Mouse (Mus musculus) pancreas, adult 10 weeks (tissue): ENCODE results near the gene Sox15. TPM values are rescaled to one million over a fixed set of nuclear protein-coding genes. Genes with fewer than 3 reads are reported as not detected.

Source experiments
- polyA plus RNA-seq: library from polyadenylated mRNA; stranded (reverse); fragments of 350-450 nt; fragmentation: Illumina TruSeq; extraction: RNeasy Lipid Tissue Mini Kit (QIAGEN cat#74804); gene quantifications from one replicate; pipeline ENCODE4 v1.2.3, GENCODE M21; 2015; ENCODE audit warnings: low read depth, low replicate concordance; ENCODE audit not compliant: insufficient read depth

The Sox15 gene
- not detected for polyA plus RNA-seq

DNA sequence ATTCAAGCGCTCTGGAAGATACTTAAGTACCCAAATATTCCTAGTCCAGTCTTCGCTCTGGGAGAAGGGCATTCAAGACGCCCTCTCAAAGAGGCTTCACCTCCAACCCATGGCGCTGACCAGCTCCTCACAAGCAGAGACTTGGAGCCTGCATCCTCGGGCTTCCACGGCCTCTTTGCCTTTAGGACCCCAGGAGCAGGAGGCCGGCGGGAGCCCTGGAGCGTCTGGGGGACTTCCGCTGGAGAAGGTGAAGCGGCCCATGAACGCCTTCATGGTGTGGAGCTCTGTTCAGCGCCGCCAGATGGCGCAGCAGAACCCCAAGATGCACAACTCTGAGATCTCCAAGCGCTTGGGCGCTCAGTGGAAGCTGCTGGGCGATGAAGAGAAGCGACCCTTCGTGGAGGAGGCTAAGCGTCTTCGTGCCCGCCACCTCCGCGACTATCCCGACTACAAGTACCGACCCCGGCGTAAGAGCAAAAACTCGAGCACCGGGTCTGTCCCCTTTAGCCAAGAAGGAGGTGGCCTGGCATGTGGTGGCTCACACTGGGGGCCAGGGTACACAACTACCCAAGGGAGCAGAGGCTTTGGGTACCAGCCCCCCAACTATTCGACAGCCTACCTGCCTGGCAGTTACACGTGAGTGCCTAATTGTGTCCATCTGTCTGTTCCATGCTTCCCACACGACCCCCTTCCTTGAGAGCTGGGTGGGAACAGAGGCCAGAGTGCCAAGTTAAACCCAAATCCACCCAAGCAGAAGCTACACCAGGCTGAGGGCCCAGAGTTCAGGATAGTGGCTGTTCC is at the start of gene Sox15:
Gene Sox15, plus strand, starts transcription at position 51 of the 801 bp plus-strand sequence.

DNA sequence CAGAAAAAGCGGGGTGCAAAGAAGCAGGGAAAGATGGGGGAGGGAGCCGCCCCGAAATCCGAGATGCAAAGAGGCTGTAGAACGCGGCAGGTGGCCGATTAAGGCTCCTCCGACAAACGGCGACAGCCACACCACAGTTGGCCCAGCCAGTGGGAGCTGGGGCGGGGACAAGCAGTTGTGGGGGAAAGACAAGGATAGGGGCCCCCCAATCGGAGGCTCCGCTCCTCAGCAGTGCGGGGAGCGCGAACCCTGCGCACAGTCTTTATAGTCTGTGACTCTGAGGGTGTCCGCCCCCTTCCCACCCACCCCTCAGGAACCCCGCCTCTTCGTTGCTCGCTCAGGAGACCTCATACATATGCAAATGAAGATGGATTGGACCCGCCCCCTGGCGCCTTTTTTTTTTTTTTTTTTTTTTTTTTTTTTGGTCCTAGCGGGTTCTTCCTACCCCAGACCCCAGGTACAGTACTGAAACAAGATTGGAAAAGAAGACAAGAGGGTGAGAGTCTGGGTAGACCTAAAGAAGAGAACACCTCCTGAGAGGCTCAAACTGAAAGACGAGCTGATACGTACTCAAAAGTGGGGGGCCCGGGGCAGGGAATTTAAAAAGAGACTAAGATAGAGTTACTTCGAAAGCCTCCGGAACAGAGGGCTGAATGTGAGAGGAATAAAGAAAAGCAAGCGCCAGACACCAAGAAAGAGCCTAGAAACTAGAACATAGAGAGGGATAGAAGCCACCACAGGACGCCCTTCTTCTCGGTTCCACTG is 49.2 kb upstream of the Sox15 start, which contains the start of gene Atp1b2:
Gene Atp1b2, minus strand, starts transcription at position 217 of the 765 bp plus-strand sequence.

DNA sequence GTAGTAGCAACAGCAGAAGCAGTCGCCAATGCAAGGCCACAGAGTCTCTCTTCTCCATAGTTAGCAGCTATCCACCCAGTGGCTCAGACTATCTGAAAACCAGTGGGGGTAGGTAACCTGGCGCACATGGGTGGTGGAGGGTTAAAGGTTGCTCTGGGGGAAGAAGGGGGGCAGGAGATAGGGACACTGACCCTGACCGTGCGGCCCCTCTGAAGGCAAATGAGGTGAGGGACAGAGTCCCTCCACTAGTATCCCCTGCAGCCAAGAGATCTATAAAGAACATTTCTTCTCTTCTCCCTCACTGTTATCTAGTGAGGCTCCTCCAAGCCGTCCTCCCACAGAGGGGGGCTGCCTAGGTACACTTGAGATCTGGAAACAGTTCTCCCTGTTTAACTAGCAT is 37.3 kb upstream of the Sox15 start, which contains the start of gene Shbg:
Gene Shbg, minus strand, starts transcription at position 101 of the 400 bp plus-strand sequence.

DNA sequence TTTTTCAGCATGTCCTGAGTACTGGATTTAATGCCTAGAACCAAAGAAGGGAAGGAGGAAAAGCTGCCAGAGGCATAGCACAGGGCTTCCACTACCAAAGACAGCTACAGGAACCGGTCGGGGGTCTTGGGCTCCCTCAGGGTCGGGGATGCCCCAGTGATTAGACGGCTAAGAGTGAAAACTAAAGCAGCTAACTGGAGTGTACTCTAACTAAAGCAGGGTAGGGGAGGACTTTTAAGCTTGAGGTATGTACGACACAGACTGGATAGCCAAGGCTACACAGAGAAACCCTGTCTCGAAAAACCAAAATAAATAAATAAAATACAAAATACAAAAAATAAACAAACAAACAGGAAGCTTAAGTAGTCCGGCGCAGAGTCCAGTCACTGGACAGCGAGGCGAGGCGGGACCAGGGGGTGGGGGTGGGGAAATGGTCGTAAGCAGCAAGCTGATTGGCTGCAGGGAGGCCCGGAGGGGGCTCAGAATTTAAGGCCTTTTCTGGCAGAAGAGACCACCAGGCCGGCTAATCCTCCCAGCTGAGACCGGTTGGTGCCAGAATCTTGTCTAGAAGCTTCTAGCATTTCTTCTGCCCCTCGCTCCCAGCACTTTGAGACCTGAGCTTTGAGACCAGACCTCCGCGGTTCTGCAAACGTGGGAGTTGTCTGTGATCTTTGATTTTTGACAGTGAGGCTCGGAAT is 33.4 kb upstream of the Sox15 start, which contains the start of gene Sat2:
Gene Sat2, plus strand, starts transcription at position 454 of the 698 bp plus-strand sequence.

DNA sequence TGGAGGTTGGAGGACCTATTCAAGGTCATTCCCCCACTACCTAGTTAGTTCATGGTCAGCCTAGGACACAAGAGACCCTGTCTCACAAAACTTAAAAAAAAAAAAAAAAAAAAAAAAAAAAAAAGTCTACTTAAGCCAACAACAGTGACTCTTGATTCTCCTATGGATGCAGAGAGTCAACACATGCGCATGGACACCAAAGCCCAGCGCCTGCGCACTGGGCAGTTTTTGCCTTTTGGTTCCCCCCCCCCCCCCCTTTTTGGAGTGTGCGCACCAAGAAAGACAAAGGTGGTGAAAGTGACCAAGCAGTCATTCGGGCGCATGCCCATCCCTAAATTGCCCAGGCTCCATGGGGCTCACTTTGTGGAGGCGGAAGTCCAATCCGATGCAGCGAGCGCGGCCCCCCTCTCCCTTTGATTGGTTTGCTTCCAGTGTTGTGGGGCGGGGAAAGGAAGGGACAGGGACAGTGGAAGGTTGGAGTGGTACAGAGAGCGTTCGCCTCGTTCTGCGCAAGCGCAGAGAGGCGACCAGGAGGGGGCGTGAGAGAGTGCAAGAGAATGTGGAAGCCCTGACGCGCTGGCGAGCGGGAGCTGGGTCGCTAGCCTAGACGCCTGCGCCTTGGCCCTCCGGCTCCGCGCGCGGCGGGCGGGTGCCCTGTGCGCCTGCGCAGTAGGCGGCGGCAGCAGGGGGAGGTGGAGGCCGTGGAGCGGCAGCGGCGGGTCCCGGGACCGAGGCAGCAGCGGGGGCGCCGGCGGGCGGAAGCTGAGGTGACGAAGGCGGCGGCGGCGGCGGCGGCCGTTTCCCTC is 22.6 kb upstream of the Sox15 start, which contains the start of gene Fxr2:
Gene Fxr2, plus strand, starts transcription at position 707 of the 806 bp plus-strand sequence.

DNA sequence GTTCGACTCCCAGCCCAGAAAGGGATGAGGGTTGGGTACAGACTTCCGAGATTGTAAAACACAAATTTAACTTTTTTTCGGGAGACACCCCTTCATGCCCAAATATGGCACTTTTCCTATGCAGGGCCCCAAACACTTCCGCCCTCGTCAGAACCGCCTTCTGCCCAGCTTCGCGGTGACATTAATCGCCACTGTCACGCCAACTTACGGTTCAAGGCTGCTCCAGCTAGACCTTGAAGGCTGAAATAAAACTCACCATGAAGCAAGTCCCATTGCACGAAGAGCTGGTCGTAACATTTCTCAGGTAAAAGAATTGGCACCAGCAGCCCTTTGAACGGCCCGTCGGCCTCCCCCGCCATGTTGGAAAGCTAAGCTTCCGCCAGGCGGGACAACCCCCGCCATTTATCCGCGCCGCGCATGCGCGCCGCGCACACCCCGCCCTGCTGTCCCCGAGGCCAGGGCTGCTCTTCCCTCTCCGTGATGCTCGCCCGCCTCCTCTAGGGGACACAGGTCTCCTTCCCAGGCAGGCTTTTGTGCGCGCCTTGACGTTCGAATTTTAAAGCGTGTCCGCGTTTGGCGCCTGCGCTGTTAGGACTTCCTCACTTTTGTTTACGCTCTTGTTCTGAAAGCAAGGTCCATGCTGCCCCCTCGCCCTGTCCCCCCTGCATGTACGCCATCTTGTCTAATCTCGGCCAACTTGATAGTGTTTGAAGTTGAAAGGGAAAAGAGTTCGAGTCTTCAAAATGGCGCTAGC is 7.3 kb downstream of the Sox15 start, which contains the start of gene Mpdu1:
Gene Mpdu1, minus strand, starts transcription at position 430 of the 754 bp plus-strand sequence.

DNA sequence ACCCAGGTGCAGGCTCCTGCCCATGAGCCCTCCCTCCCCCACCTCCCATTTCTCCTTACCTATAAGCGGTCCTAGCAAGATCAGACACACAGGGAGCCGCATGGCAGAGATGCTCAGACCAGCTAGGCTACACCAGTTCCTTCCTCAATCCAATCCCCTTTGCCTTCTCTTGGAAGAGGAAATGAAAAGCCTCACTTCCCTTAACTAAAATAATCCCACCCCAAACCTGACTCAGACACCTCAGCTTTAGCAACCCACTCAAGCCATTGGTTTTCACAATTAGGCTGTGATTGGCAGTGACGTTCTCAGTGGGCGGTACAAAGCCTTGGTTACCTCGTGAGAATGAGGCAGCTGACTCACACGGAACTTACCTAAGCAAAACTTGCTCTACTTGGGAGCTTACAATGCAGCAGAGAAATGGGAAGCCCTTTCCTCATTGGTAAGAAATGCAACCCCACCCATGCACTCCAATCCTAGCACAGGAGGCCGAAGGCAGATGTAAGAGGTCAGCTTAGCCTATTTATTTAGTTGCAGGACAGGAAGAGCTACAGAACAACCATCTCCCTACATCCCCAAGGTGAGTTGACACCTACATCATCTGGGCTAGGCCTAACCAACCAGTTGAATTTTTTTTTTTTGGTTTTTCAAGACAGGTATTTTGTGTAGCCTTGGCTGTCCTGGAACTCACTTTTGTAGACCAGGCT is 11.0 kb downstream of the Sox15 start, which contains the start of gene Cd68:
Gene Cd68, minus strand, starts transcription at position 193 of the 704 bp plus-strand sequence.

DNA sequence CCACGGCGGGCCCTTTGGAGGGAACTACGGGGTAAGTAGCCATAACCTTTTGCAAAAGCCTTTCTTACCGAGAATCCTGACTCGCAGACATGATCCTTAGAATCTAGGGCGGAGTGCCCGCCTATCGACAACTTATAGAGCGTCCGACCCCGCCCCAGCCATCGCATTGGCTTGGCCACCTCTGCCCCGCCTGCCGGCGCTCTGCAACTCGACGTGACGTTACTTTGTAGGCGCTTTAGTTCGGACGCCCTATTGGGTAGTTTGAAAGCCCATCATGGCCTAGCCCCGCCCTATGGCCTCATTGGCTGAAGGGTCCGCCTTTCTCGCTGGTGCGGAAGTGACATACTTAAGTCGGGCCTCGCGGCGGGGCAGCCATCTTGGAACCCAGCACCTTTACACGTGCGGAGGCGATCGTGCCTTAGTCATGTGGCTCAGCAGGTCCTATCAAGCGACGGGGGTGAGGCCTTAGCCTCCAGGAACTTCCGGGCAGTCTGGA is 17.1 kb downstream of the Sox15 start, which contains the start of gene Eif4a1:
Gene Eif4a1, minus strand, starts transcription at position 213 of the 496 bp plus-strand sequence.

DNA sequence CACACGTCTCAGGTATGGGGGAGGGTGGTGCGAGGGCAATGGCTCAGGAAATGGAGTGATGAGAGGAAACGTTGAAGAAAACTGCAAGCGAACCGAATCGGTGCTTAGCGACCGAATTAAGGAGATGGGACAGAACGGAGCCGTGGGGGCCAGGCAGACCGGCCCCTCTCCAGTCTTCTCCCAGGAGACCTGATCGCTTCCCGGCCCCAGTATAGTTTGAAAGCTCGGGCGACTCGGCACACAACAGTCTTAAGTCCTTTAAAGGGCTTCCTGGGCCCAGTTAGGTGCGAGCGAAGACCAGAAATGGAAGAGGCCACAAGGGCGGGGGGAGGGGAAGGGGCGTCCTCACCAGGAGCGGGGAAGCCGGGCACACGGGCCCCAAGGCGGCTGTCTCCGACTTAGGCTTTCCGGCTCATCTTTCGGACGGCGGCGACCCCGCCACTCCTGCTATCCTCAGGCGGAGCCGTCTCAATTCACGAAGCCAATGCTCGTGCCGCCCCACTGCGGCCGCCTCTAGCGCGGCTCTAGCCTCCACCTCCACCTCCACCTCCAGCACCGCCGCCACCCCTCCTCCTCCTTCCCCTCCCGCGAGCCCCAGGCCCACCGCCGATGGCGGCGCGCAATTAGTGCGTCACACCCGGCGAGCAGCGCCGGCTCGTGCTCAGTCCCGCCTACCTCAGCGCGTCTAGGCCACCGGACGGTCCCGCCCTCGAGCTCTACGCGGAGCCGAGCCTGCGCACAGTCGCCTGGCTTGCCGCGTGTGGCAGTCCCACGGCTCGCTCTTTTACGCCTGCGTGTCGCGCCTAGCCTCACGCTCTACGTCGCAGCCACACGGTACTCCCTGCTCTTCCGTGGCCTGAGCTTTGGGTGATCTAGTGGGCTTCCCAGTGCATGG is 26.4 kb downstream of the Sox15 start, which contains the start of gene Senp3:
Gene Senp3, minus strand, starts transcription at position 771 of the 895 bp plus-strand sequence.

DNA sequence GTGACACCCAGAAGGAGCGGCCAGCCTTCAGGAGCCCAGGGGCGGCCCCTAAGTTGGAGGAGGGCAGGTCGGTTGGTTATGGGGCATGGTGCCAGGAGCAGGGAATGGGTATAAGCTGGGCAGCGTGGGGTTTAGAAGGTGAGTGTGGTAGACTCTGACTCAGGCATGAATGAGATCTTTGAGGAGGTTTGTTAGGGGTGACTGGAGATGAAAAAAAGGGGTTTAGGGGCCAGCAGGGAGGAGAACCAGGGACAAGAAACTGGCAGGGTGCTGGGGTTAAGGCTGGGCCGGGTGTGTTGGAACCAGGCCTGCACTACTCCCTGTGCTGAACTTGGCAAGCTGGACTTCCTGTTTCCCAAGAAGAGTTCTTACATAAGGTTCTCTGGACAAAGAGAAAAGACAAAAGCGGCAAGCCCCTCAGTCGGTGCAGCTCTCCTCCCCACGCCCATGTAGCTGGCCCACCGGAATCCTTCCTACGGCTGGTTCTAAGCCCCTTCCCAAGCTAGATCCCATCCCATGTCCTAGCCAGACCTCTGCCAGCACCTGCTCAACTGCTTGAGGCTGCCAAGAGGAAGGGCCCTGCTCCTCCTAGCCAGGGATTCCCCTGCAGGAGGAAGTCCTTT is 30.5 kb downstream of the Sox15 start, which contains the start of gene Tnfsf13:
Gene Tnfsf13, minus strand, starts transcription at position 259 of the 623 bp plus-strand sequence.

DNA sequence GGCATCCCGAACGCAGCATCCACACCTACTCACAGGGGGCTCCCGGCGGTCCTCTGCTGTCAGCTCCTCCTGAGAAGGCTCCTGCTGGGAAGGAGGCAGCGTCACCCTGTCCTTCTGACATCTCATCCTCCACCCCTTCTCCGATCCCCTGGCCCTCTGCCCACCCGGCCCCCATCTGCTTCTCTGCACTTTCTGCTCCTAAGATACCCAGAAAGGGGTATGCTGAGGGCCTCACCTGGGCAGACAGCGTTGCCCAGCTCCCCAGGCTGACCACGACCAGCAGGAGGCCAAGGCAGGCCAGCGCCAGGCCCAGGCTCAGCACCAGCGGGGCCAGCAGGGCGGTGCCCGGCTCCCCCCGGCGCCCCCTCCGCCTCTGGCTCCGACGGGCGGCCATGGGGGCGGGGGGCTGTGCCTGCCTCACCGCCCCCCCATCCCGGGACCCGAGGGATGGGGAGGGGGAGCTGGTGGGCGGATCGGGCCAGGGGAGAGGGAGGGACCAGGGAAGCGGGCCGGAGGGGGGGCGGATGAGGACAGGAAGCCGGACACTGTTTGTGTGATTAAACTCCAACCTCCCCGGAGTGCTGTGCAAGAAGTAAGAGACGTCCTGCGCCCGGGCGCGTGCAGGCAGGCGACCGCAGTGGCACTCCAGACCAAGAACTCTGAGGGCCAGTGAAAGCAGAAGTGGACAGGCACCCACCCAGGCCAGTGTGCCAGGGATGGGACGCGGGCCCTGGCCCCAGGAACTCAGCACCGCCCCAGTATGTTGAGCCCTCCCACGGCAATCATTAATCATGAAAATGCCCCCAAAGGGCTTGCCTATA is 40.5 kb downstream of the Sox15 start, which contains the start of the genes Tnfsf12 and Tnfsfm13:
Gene Tnfsf12, minus strand, starts transcription at position 489 of the 821 bp plus-strand sequence.
Gene Tnfsfm13, minus strand, starts transcription at position 738 of the 821 bp plus-strand sequence.

Other genes with a start within 250 kb of the Sox15 start
- gene Kdm6b, start 241.6 kb upstream of the Sox15 start, polyA plus RNA-seq: 6.6 TPM
- 0.07 TPM for gene Dnah2, start 106.2 kb upstream of the Sox15 start, polyA plus RNA-seq
- gene Efnb3, start 95.1 kb upstream of the Sox15 start, polyA plus RNA-seq: 1.1 TPM
- gene Wrap53, start 75.1 kb upstream of the Sox15 start, polyA plus RNA-seq: 3.8 TPM
- 14.2 TPM for gene Trp53, start 75.0 kb upstream of the Sox15 start, polyA plus RNA-seq
- 8.9 TPM for gene Atp1b2, start 49.4 kb upstream of the Sox15 start, polyA plus RNA-seq
- not detected for gene Shbg, start 37.4 kb upstream of the Sox15 start, polyA plus RNA-seq
- gene Sat2, start 33.3 kb upstream of the Sox15 start, polyA plus RNA-seq: 3.0 TPM
- gene Fxr2, start 22.3 kb upstream of the Sox15 start, polyA plus RNA-seq: 24.7 TPM
- 20.9 TPM for gene Mpdu1, start 7.3 kb downstream of the Sox15 start, polyA plus RNA-seq
- 11.4 TPM for gene Cd68, start 10.8 kb downstream of the Sox15 start, polyA plus RNA-seq
- gene Eif4a1, start 17.1 kb downstream of the Sox15 start, polyA plus RNA-seq: 118 TPM
- gene Senp3, start 26.8 kb downstream of the Sox15 start, polyA plus RNA-seq: 20.9 TPM
- 1.0 TPM for gene Tnfsf13, start 30.5 kb downstream of the Sox15 start, polyA plus RNA-seq
- 12.1 TPM for gene Tnfsf12, start 40.5 kb downstream of the Sox15 start, polyA plus RNA-seq
- 4.4 TPM for gene Tnfsfm13, start 40.8 kb downstream of the Sox15 start, polyA plus RNA-seq
- 11.2 TPM for gene Polr2a, start 103.3 kb downstream of the Sox15 start, polyA plus RNA-seq
- gene Slc35g3, start 106.7 kb downstream of the Sox15 start, polyA plus RNA-seq: not detected
- gene Zbtb4, start 110.6 kb downstream of the Sox15 start, polyA plus RNA-seq: 7.3 TPM
- 3.0 TPM for gene Chrnb1, start 140.6 kb downstream of the Sox15 start, polyA plus RNA-seq
- 1.2 TPM for gene Fgf11, start 146.5 kb downstream of the Sox15 start, polyA plus RNA-seq
- 1.6 TPM for gene Tmem102, start 150.3 kb downstream of the Sox15 start, polyA plus RNA-seq
- gene Gm39566, start 160.0 kb downstream of the Sox15 start, polyA plus RNA-seq: not detected
- gene Spem2, start 163.2 kb downstream of the Sox15 start, polyA plus RNA-seq: not detected
- not detected for gene Spem1, start 166.9 kb downstream of the Sox15 start, polyA plus RNA-seq
- 6.3 TPM for gene Nlgn2, start 182.5 kb downstream of the Sox15 start, polyA plus RNA-seq
- 73.9 TPM for gene Tmem256, start 183.2 kb downstream of the Sox15 start, polyA plus RNA-seq
- 8.3 TPM for gene Plscr3, start 191.1 kb downstream of the Sox15 start, polyA plus RNA-seq
- 6.0 TPM for gene Tnk1, start 203.4 kb downstream of the Sox15 start, polyA plus RNA-seq
- gene Tmem95, start 222.7 kb downstream of the Sox15 start, polyA plus RNA-seq: not detected
- 1.4 TPM for gene Kctd11, start 226.1 kb downstream of the Sox15 start, polyA plus RNA-seq
- gene Acap1, start 240.2 kb downstream of the Sox15 start, polyA plus RNA-seq: 0.87 TPM
- not detected for gene 2810408A11Rik, start 245.7 kb downstream of the Sox15 start, polyA plus RNA-seq
- 12.3 TPM for gene Neurl4, start 245.8 kb downstream of the Sox15 start, polyA plus RNA-seq